Comparison of ENCODE assay signal across 10 mouse cellular contexts in the genomic region with DNA sequence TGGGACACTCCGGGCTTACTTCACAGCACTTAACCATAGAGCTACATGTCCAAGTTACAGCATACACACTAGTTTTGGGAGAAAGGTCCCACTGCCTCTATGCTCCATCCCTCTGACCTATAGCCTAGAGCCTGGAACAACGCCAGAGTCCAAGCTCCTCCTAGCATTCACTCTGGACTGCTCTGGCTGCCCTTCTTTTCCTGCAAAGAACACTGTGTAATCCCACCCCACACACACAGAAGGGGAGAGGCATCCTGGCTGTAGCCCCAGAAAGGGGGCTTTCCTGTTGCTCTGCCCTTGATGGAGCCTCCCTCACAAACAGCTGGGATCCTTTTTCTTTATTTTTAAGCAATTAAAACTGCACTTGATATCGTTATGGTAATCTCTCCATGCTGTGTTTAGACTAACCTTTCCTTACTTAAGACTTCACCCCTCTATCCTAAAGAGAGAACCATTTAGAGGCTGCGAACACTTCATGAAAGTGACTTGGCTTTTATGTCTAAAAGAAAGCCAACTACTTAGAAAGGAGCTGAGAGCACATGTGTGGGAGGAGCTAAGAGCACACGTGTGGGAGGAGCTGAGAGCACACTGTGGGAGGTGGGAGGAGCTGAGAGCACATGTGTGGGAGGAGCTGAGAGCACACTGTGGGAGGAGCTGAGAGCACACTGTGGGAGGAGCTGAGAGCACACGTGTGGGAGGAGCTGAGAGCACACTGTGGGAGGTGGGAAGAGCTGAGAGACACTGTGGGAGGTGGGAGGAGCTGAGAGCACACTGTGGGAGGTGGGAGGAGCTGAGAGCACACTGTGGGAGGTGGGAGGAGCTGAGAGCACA.
DNase-seq lines count a peak whose midpoint lies in the region; ATAC-seq and TF ChIP-seq lines count a peak whose summit lies in the region.
"Had no signal": no experiment of that assay in that cellular context is flagged by ENCODE, and none has a peak within 500 bp of the region (broad histone marks: within the 10 kb centered on the region; RNA-seq: fewer than 3 reads in every experiment).

No protein-coding gene starts in this region.

- no peak overlapping the region for H3K4me3 ChIP-seq in intestine, embryonic 14.5 days (ENCODE audit: low read depth, low read length)
- H3K4me3 ChIP-seq in intestine, postnatal 0 days (ENCODE audit: low read depth, low read length) = no peak overlapping the region
- H3K4me3 ChIP-seq in CH12.LX (replicated peaks in 1 of 3; ENCODE audit: low read depth in 2 of 3, low read length in 2 of 3, poor library complexity in 1 of 3) = no peak overlapping the region
- H3K4me3 ChIP-seq: liver, embryonic 15.5 days had no signal

- no peak for TF ChIP-seq POLR2A in CH12.LX (IDR thresholded peaks at IDR 0.05; ENCODE audit: low read depth, low read length)

- dilution Hi-C loops in CH12.LX (cut with MboI; ENCODE audit: extremely low pct_ligation_motif_present, extremely low pct_unique_long_range_greater_than_20kb, low sequenced_read_pairs) = no loop called here

- no peaks in the 10 kb centered on the region for H3K9me3 ChIP-seq in intestine, embryonic 14.5 days (ENCODE audit: control insufficient read depth, low read length)
- H3K9me3 ChIP-seq in intestine, postnatal 0 days (ENCODE audit: control insufficient read depth) = no peaks in the 10 kb centered on the region
- H3K9me3 ChIP-seq in CH12.LX (replicated peaks; ENCODE audit: low read length) = no peaks in the 10 kb centered on the region
- H3K9me3 ChIP-seq: liver, embryonic 15.5 days had no signal

- no peak for TF ChIP-seq EP300 in CH12.LX (IDR thresholded peaks at IDR 0.05; ENCODE audit: low read length)

- ATAC-seq in intestine, embryonic 14.5 days (replicated peaks; ENCODE audit: low FRiP score, low TSS enrichment, low read depth) = no peak
- no peak for ATAC-seq in intestine, postnatal 0 days
- ATAC-seq: forebrain, embryonic 14.5 days; hindbrain, postnatal 0 days had no signal

- no peaks in the 10 kb centered on the region for H3K27me3 ChIP-seq in intestine, embryonic 14.5 days (replicated peaks; ENCODE audit: control insufficient read depth, insufficient read depth, low read length)
- no peaks in the 10 kb centered on the region for H3K27me3 ChIP-seq in intestine, postnatal 0 days (replicated peaks; ENCODE audit: control insufficient read depth, insufficient read depth, low read length)
- no peaks in the 10 kb centered on the region for H3K27me3 ChIP-seq in CH12.LX (replicated peaks)
- H3K27me3 ChIP-seq: liver, embryonic 15.5 days had no signal

- H3K27ac ChIP-seq in intestine, embryonic 14.5 days (ENCODE audit: low read depth) = peak overlapping the region; percentile 23; the same call in 1 of the 2 replicates
- no peak overlapping the region for H3K27ac ChIP-seq in intestine, postnatal 0 days (ENCODE audit: low read depth, low read length)
- H3K27ac ChIP-seq in CH12.LX (ENCODE audit: insufficient read depth, low read depth) = no peak overlapping the region
- H3K27ac ChIP-seq: hindbrain, postnatal 0 days; liver, embryonic 15.5 days had no signal

- no peaks in the 10 kb centered on the region for H3K36me3 ChIP-seq in intestine, embryonic 14.5 days (ENCODE audit: control insufficient read depth, insufficient read depth, low read length)
- H3K36me3 ChIP-seq in intestine, postnatal 0 days (ENCODE audit: control insufficient read depth, insufficient read depth) = no peaks in the 10 kb centered on the region
- no peaks in the 10 kb centered on the region for H3K36me3 ChIP-seq in CH12.LX (replicated peaks in 1 of 2; ENCODE audit: control insufficient read depth in 1 of 2, insufficient read depth in 1 of 2, low read length in 1 of 2)
- H3K36me3 ChIP-seq: liver, embryonic 15.5 days had no signal

- in situ Hi-C loops in CH12.LX (cut with MboI; ENCODE audit: low pct_ligation_motif_present, low pct_unique_long_range_greater_than_20kb, low sequenced_read_pairs) = no loop called here

- no peak for TF ChIP-seq RAD21 in CH12.LX (IDR thresholded peaks at IDR 0.05; ENCODE audit: low read depth, low read length)

- H3K9ac ChIP-seq in intestine, embryonic 14.5 days (ENCODE audit: low read length) = no peak overlapping the region
- H3K9ac ChIP-seq in intestine, postnatal 0 days (ENCODE audit: low read depth, low read length) = no peak overlapping the region
- no peak overlapping the region for H3K9ac ChIP-seq in CH12.LX (ENCODE audit: insufficient read depth, low read depth)
- H3K9ac ChIP-seq: liver, embryonic 15.5 days had no signal

- H3K79me2 ChIP-seq in CH12.LX (replicated peaks; ENCODE audit: control insufficient read depth, extremely low read depth, insufficient read depth, poor library complexity, severe bottlenecking) = no peaks in the 10 kb centered on the region

- TF ChIP-seq CTCF in intestine, postnatal 0 days (IDR thresholded peaks at IDR 0.05; ENCODE audit: low read depth) = no peak
- TF ChIP-seq CTCF in CH12.LX (conservative IDR thresholded peaks at IDR 0.05 in 1 of 2, IDR thresholded peaks at IDR 0.05 in 1 of 2; ENCODE audit: low read depth in 2 of 2, low read length in 2 of 2) = no peak

- DNase-seq in intestine, embryonic 14.5 days (ENCODE audit: low spot score) = no peak
- DNase-seq in 416B (ENCODE audit: low read depth) = peak; percentile 47
- peak; percentile 41 for DNase-seq in CH12.LX (ENCODE audit: extremely low read depth)
- peak; percentile 75 to 81 for DNase-seq in kidney, postnatal 4 days
- DNase-seq in layer of hippocampus, adult 11-12 months (ENCODE audit: low spot score) = no peak
- DNase-seq in thymus, postnatal 36 days = no peak

- H3K4me2 ChIP-seq in intestine, embryonic 14.5 days (ENCODE audit: low read length) = no peak overlapping the region
- H3K4me2 ChIP-seq in intestine, postnatal 0 days (replicated peaks; ENCODE audit: low read depth) = no peak overlapping the region
- no peak overlapping the region for H3K4me2 ChIP-seq in CH12.LX (ENCODE audit: insufficient read depth, low read depth, poor library complexity, severe bottlenecking)
- H3K4me2 ChIP-seq: liver, embryonic 15.5 days had no signal

- 67% methylated on average over 6 of the region's 6 CpGs for whole genome bisulfite sequencing in intestine, embryonic 14.5 days
- WGBS in intestine, postnatal 0 days = 58% methylated on average over 6 of the region's 6 CpGs

- peaks cover 32% of the 10 kb centered on the region for H3K4me1 ChIP-seq in intestine, embryonic 14.5 days (replicated peaks; ENCODE audit: control insufficient read depth, insufficient read depth, low read length)
- H3K4me1 ChIP-seq in intestine, postnatal 0 days (replicated peaks; ENCODE audit: control insufficient read depth, insufficient read depth, low read length) = no peaks in the 10 kb centered on the region; the same call in 1 of the 2 replicates
- peaks cover 14 to 20% of the 10 kb centered on the region in 2 experiments for H3K4me1 ChIP-seq in CH12.LX (ENCODE audit: control insufficient read depth in 1 of 2, insufficient read depth in 2 of 2)

TF ChIP-seq in CH12.LX, 34 proteins besides CTCF, POLR2A, EP300 and RAD21:
- 0 out of 2 replicates have a peak, but pooled peaks have one; percentile 33 for TF ChIP-seq MYC (IDR thresholded peaks at IDR 0.05; ENCODE audit: low read depth, low read length)
- peak; percentile 35; the same call in 1 of the 2 replicates for TF ChIP-seq MAX (IDR thresholded peaks at IDR 0.05; ENCODE audit: low read length)
- TF ChIP-seq CHD1 (IDR thresholded peaks at IDR 0.05; ENCODE audit: low read depth, low read length) = no peak

Comparison
In these comparisons a context has a peak if more than half of its experiments do, and no peak if none do; other contexts are left out.
1. DNase-seq: peak in 416B (single experiment), CH12.LX (single experiment) and kidney, postnatal 4 days (2 of 2); none in intestine, embryonic 14.5 days (single experiment), layer of hippocampus, adult 11-12 months (single experiment) and thymus, postnatal 36 days (0 of 2).